Mouse (Mus musculus) MEL (cell line): Measurements from ENCODE around the gene Phlda1. TPM values are rescaled to one million over a fixed set of nuclear protein-coding genes. Genes with fewer than 3 reads are reported as not detected.

Experiments
- DNase-seq: peaks from one replicate; pipeline ENCODE4 v3.0.0; 2011; ENCODE audit warnings: low read depth, low spot score
- H3K27ac ChIP-seq: 2 replicates; pipeline ENCODE4 v1.5.1; 2012; ENCODE audit warnings: low read depth, mild to moderate bottlenecking, control low read depth, low read length, moderate library complexity; ENCODE audit not compliant: control insufficient read depth
- H3K27me3 ChIP-seq, 2 experiments: fragments of 150-350 bp in 1 of 2; sonication (generic) in 1 of 2; 2 replicates each; pipeline ENCODE4 v1.6.1; 2012; ENCODE audit warnings: low read length in 2 of 2, mild to moderate bottlenecking in 2 of 2, improper control_type of control experiment in 1 of 2, moderate library complexity in 1 of 2; ENCODE audit not compliant: insufficient read depth in 2 of 2, control insufficient read depth in 1 of 2
- H3K36me3 ChIP-seq, 2 experiments: 2 replicates each; pipeline ENCODE4 v1.6.1; 2012 to 2014; ENCODE audit warnings: low read length in 2 of 2, improper control_type of control experiment in 1 of 2, inconsistent platforms in 1 of 2, mild to moderate bottlenecking in 1 of 2; ENCODE audit not compliant: insufficient read depth in 2 of 2, control insufficient read depth in 1 of 2
- H3K4me1 ChIP-seq, 2 experiments: fragments of 150-350 bp in 1 of 2; sonication (generic) in 1 of 2; 2 replicates each; pipeline ENCODE4 v1.6.1; 2012; ENCODE audit warnings: low read length in 2 of 2, improper control_type of control experiment in 1 of 2, mild to moderate bottlenecking in 1 of 2; ENCODE audit not compliant: insufficient read depth in 2 of 2, control insufficient read depth in 1 of 2
- H3K4me3 ChIP-seq, 2 experiments: fragments of 150-350 bp in 1 of 2; sonication (generic) in 1 of 2; 2 replicates each; pipeline ENCODE4 v1.5.1; 2012; ENCODE audit warnings: low read depth in 2 of 2, low read length in 2 of 2, mild to moderate bottlenecking in 2 of 2, moderate library complexity in 2 of 2, control low read depth in 1 of 2, improper control_type of control experiment in 1 of 2; ENCODE audit not compliant: control insufficient read depth in 1 of 2, insufficient read depth in 1 of 2
- H3K79me2 ChIP-seq: 2 replicates; pipeline ENCODE4 v1.6.1; 2012; ENCODE audit warnings: mild to moderate bottlenecking, low read length, moderate library complexity; ENCODE audit not compliant: control insufficient read depth, poor library complexity, insufficient read depth
- H3K9ac ChIP-seq: 2 replicates; pipeline ENCODE4 v1.6.1; 2012; ENCODE audit warnings: low read depth, mild to moderate bottlenecking, control low read depth, low read length, moderate library complexity; ENCODE audit not compliant: control insufficient read depth, poor library complexity, severe bottlenecking
- H3K9me3 ChIP-seq: fragments of 150-350 bp; sonication (generic); replicated peaks from 2 replicates; pipeline ENCODE4 v1.6.1; 2012; ENCODE audit warnings: mild to moderate bottlenecking, low read length, improper control_type of control experiment, moderate library complexity; ENCODE audit not compliant: insufficient read depth
- CHD2 ChIP-seq: IDR thresholded peaks from 2 replicates; pipeline ENCODE4 v1.6.1; 2011; ENCODE audit warnings: low read length, improper control_type of control experiment
- E2F4 ChIP-seq: IDR thresholded peaks from 2 replicates; pipeline ENCODE4 v1.6.1; 2011; ENCODE audit warnings: low read depth, low read length, improper control_type of control experiment, borderline replicate concordance
- ELF1 ChIP-seq: IDR thresholded peaks from 2 replicates; pipeline ENCODE4 v1.6.1; 2014; ENCODE audit warnings: low read depth, mild to moderate bottlenecking, inconsistent platforms, low read length, improper control_type of control experiment, moderate library complexity
- EP300 ChIP-seq, 2 experiments: IDR thresholded peaks; 2 replicates each; pipeline ENCODE4 v1.6.1; 2011; ENCODE audit warnings: improper control_type of control experiment in 2 of 2, low read length in 2 of 2, low read depth in 1 of 2, mild to moderate bottlenecking in 1 of 2
- GATA1 ChIP-seq: IDR thresholded peaks from 2 replicates; pipeline ENCODE4 v1.6.1; 2011; ENCODE audit warnings: low read depth, low read length, improper control_type of control experiment
- JUND ChIP-seq: IDR thresholded peaks from 2 replicates; pipeline ENCODE4 v1.6.1; 2011; ENCODE audit warnings: low read depth, mild to moderate bottlenecking, improper control_type of control experiment, low read length
- KAT2A ChIP-seq: conservative IDR thresholded peaks from 2 replicates; pipeline ENCODE4 v1.6.1; 2012; ENCODE audit warnings: low read depth, low read length, improper control_type of control experiment, inconsistent platforms
- MAFK ChIP-seq: IDR thresholded peaks from 2 replicates; pipeline ENCODE4 v1.6.1; 2011; ENCODE audit warnings: low read depth, mild to moderate bottlenecking, low read length, improper control_type of control experiment, borderline replicate concordance
- MEF2A ChIP-seq: IDR thresholded peaks from 2 replicates; pipeline ENCODE4 v1.6.1; 2014; ENCODE audit warnings: low read depth, mild to moderate bottlenecking, inconsistent platforms, low read length, improper control_type of control experiment; ENCODE audit not compliant: poor library complexity, insufficient replicate concordance, severe bottlenecking; ENCODE audit errors: extremely low read depth
- MXI1 ChIP-seq: IDR thresholded peaks from 2 replicates; pipeline ENCODE4 v1.6.1; 2011; ENCODE audit warnings: mild to moderate bottlenecking, low read depth, low read length, improper control_type of control experiment
- MYB ChIP-seq: IDR thresholded peaks from 2 replicates; pipeline ENCODE4 v1.6.1; 2011; ENCODE audit warnings: mild to moderate bottlenecking, low read depth, low read length, improper control_type of control experiment
- POLR2AphosphoS5 ChIP-seq: IDR thresholded peaks from 2 replicates; pipeline ENCODE4 v1.6.1; 2012; ENCODE audit warnings: low read depth, borderline replicate concordance, mild to moderate bottlenecking, inconsistent platforms, low read length, moderate library complexity, mixed read lengths
- RAD21 ChIP-seq: IDR thresholded peaks from 2 replicates; pipeline ENCODE4 v1.6.1; 2011; ENCODE audit warnings: mild to moderate bottlenecking, low read depth, low read length, improper control_type of control experiment
- TBP ChIP-seq: IDR thresholded peaks from 2 replicates; pipeline ENCODE4 v1.8.0; 2011; ENCODE audit warnings: low read depth, low read length, improper control_type of control experiment
- UBTF ChIP-seq: IDR thresholded peaks from 2 replicates; pipeline ENCODE4 v1.6.1; 2012; ENCODE audit warnings: low read depth, mild to moderate bottlenecking, inconsistent platforms, low read length, improper control_type of control experiment, moderate library complexity, borderline replicate concordance; ENCODE audit not compliant: insufficient read depth
- USF2 ChIP-seq, 2 experiments: IDR thresholded peaks; 2 replicates each; pipeline ENCODE4 v1.6.1; 2011 to 2012; ENCODE audit warnings: improper control_type of control experiment in 2 of 2, low read length in 2 of 2, borderline replicate concordance in 1 of 2, inconsistent platforms in 1 of 2, low read depth in 1 of 2, mild to moderate bottlenecking in 1 of 2; ENCODE audit not compliant: insufficient read depth in 1 of 2
- ZC3H11A ChIP-seq: IDR thresholded peaks from 2 replicates; pipeline ENCODE4 v1.6.1; 2012; ENCODE audit warnings: low read depth, mild to moderate bottlenecking, inconsistent platforms, low read length, improper control_type of control experiment
- ZNF384 ChIP-seq: IDR thresholded peaks from 2 replicates; pipeline ENCODE4 v1.6.1; 2012; ENCODE audit warnings: low read depth, mild to moderate bottlenecking, inconsistent platforms, low read length, improper control_type of control experiment
- polyA plus RNA-seq, 2 experiments: library from polyadenylated mRNA; stranded (reverse) in 1 of 2; unstranded in 1 of 2; fragments of >175 nt in 1 of 2; fragments of >200 nt in 1 of 2; gene quantifications; 2 replicates each; pipeline versions ENCODE4 v1.2.1 to v1.2.4; 2012; ENCODE audit warnings: low replicate concordance in 2 of 2, low read depth in 1 of 2; ENCODE audit not compliant: insufficient read length in 2 of 2, insufficient read depth in 1 of 2, missing spikeins in 1 of 2
- total RNA-seq: library from RNA; depleted of rRNA; stranded (reverse); fragments of 300-350 nt; gene quantifications from 2 replicates; pipeline ENCODE4 v1.2.3, GENCODE M21; 2012

The Phlda1 gene
- total and polyA plus RNA-seq, 3 experiments: 0.27 to 3.4 TPM; not detected in 1

GRCm38 (mm10) chr10:111519620-111520370 lies 13.7 kb downstream of the Phlda1 start:
- no peaks in the 10 kb centered on the region for H3K36me3 ChIP-seq
- H3K9ac ChIP-seq: no peak overlapping the region
- H3K27me3 ChIP-seq: peaks cover 5 to 8% of the 10 kb centered on the region in 2 experiments
- TF ChIP-seq USF2 (IDR thresholded peaks at IDR 0.05; ENCODE audit: borderline replicate concordance in 1 of 2, insufficient read depth in 1 of 2, low read depth in 1 of 2, low read length in 2 of 2): no peak
- TF ChIP-seq POLR2AphosphoS5: no peak
- no peak for TF ChIP-seq MAFK
- no peak for TF ChIP-seq MYB
- no peak for TF ChIP-seq MEF2A
- TF ChIP-seq JUND: no peak
- no peak for TF ChIP-seq ZC3H11A
- no peak for TF ChIP-seq TBP
- no peak for TF ChIP-seq ELF1
- no peak for TF ChIP-seq ZNF384
- H3K4me3 ChIP-seq: no peak overlapping the region
- no peaks in the 10 kb centered on the region for H3K4me1 ChIP-seq
- H3K27ac ChIP-seq: no peak overlapping the region
- H3K79me2 ChIP-seq: no peaks in the 10 kb centered on the region
- DNase-seq: no peak
- H3K9me3 ChIP-seq: no peaks in the 10 kb centered on the region

GRCm38 (mm10) chr10:111520621-111521020 lies 14.5 kb downstream of the Phlda1 start:
- no peak overlapping the region for H3K27ac ChIP-seq
- peaks cover 5 to 8% of the 10 kb centered on the region in 2 experiments for H3K27me3 ChIP-seq
- H3K9ac ChIP-seq: no peak overlapping the region
- no peaks in the 10 kb centered on the region for H3K4me1 ChIP-seq
- TF ChIP-seq EP300 (IDR thresholded peaks at IDR 0.05; ENCODE audit: low read depth in 1 of 2, low read length in 2 of 2) (no peak), MXI1 (no peak), E2F4 (no peak), RAD21 (no peak), KAT2A (no peak), CHD2 (no peak), GATA1 (no peak), UBTF (no peak)
- no peak for DNase-seq
- H3K4me3 ChIP-seq: no peak overlapping the region
- H3K36me3 ChIP-seq: no peaks in the 10 kb centered on the region
- no peaks in the 10 kb centered on the region for H3K79me2 ChIP-seq
- no peaks in the 10 kb centered on the region for H3K9me3 ChIP-seq
